Mouse (Mus musculus) lung, postnatal 0 days (tissue): ENCODE data around the gene Ephb4. TPM values are rescaled to one million over a fixed set of nuclear protein-coding genes. Genes with fewer than 3 reads are reported as not detected.

Experiments used
- ATAC-seq: fragments of 200-750 bp; cut with Nextera tagmentation; 2 replicates; pipeline ENCODE4 v1.8.0; 2017; ENCODE audit warnings: moderate library complexity
- DNase-seq: peaks from one replicate; pipeline ENCODE4 v3.0.0-alpha.2; 2016; ENCODE audit warnings: low spot score
- H3K27ac ChIP-seq: fragments of 300-500 bp; sonication (generic); 2 replicates; pipeline ENCODE4 v1.5.1; 2014; ENCODE audit warnings: antibody characterized with exemption, mild to moderate bottlenecking, low read length, mixed read lengths
- H3K27me3 ChIP-seq: fragments of 300-500 bp; sonication (generic); replicated peaks from 2 replicates; pipeline ENCODE4 v1.6.1; 2014; ENCODE audit warnings: low read length, mixed read lengths; ENCODE audit not compliant: insufficient read depth
- H3K36me3 ChIP-seq: fragments of 300-500 bp; sonication (generic); 2 replicates; pipeline ENCODE4 v1.6.1; 2014; ENCODE audit warnings: low read length, mixed read lengths; ENCODE audit not compliant: insufficient read depth
- H3K4me1 ChIP-seq: fragments of 300-500 bp; sonication (generic); 2 replicates; pipeline ENCODE4 v1.6.1; 2014; ENCODE audit warnings: antibody characterized with exemption, low read depth, low read length, mixed read lengths; ENCODE audit not compliant: insufficient read depth
- H3K4me2 ChIP-seq: fragments of 300-500 bp; sonication (generic); replicated peaks from 2 replicates; pipeline ENCODE4 v1.6.1; 2014; ENCODE audit warnings: low read depth, mild to moderate bottlenecking, low read length, moderate library complexity, mixed read lengths
- H3K4me3 ChIP-seq: fragments of 300-500 bp; sonication (generic); 2 replicates; pipeline ENCODE4 v1.5.1; 2014; ENCODE audit warnings: low read depth, low read length
- H3K9ac ChIP-seq: fragments of 300-500 bp; sonication (generic); replicated peaks from 2 replicates; pipeline ENCODE4 v1.6.1; 2014; ENCODE audit warnings: low read depth, mild to moderate bottlenecking
- H3K9me3 ChIP-seq: fragments of 300-500 bp; sonication (generic); 2 replicates; pipeline ENCODE4 v1.6.1; 2016; ENCODE audit warnings: low read length, mixed read lengths
- CTCF ChIP-seq: IDR thresholded peaks from 2 replicates; pipeline ENCODE4 v1.5.1; 2016; ENCODE audit warnings: antibody characterized with exemption, mild to moderate bottlenecking
- EP300 ChIP-seq: IDR thresholded peaks from 2 replicates; pipeline ENCODE4 v1.6.1; 2016; ENCODE audit warnings: antibody characterized with exemption, mild to moderate bottlenecking, control low read depth
- WGBS: fragments of 180-500 bp; shearing (Covaris S2); extraction: QIAGEN DNeasy Blood & Tissue Kit; methylation state at CpG from one replicate; pipeline ENCODE4 v1.1.7; 2014; 5-methylcytosine and 5-hydroxymethylcytosine counted together
- polyA plus RNA-seq: library from polyadenylated mRNA; unstranded; fragments of >200 nt; fragmentation: Nextera tagmentation; extraction: Ambion mirVana; gene quantifications from 2 replicates; pipeline ENCODE4 v1.2.1, GENCODE M21; 2015

The Ephb4 gene
- polyA plus RNA-seq, 1 experiment from 2014 or later = 30.9 TPM

- whole genome bisulfite sequencing = under 1% methylated on average over 44 of the region's 44 CpGs
- no peaks in the 10 kb centered on the region for H3K9me3 ChIP-seq
- ATAC-seq = peak; percentile 94
Measured at GRCm38 (mm10) chr5:137333512-137334174, 16.3 kb upstream of the Ephb4 start, which contains the start of gene Slc12a9. Gene Slc12a9, minus strand, starts transcription at chr5:137333597.

GRCm38 (mm10) chr5:137334317-137334716 is 15.6 kb upstream of the Ephb4 start:
- H3K9ac ChIP-seq = no peak overlapping the region
- H3K4me3 ChIP-seq = 0 out of 2 replicates have a peak overlapping the region, but pooled peaks have one; percentile 53
- TF ChIP-seq EP300 = no peak
- no peak for TF ChIP-seq CTCF
- no peaks in the 10 kb centered on the region for H3K36me3 ChIP-seq
- no peaks in the 10 kb centered on the region for H3K27me3 ChIP-seq
- WGBS = 40% methylated on average over 10 of the region's 10 CpGs
- H3K4me2 ChIP-seq = peak overlapping the region; percentile 80; the same call in 1 of the 2 replicates
- H3K27ac ChIP-seq = peak overlapping the region; percentile 5; the same call in 1 of the 2 replicates
- no peaks in the 10 kb centered on the region for H3K9me3 ChIP-seq
- H3K4me1 ChIP-seq = 0 out of 2 replicates have a peak, but pooled peaks cover 2% of the 10 kb centered on the region
- no peak for DNase-seq
- ATAC-seq = no peak

More at GRCm38 (mm10) chr5:137333512-137334174, 16.3 kb upstream of the Ephb4 start, which contains the start of gene Slc12a9:
- no peaks in the 10 kb centered on the region for H3K27me3 ChIP-seq
- H3K27ac ChIP-seq = peak within 1 kb of the TSS; percentile 40; the same call in 1 of the 2 replicates
- peak within 1 kb of the TSS; percentile 80 for H3K4me2 ChIP-seq
- H3K9ac ChIP-seq = peak within 1 kb of the TSS; percentile 65
- DNase-seq = peak; percentile 97
- 0 out of 2 replicates have a peak, but pooled peaks cover 2% of the 10 kb centered on the region for H3K4me1 ChIP-seq
- no peaks in the 10 kb centered on the region for H3K36me3 ChIP-seq
- peak within 1 kb of the TSS; percentile 53 for H3K4me3 ChIP-seq
- TF ChIP-seq EP300 = no peak
- peak; percentile 87 for TF ChIP-seq CTCF

GRCm38 (mm10) chr5:137335066-137335465 is 14.8 kb upstream of the Ephb4 start:
- H3K36me3 ChIP-seq = no peaks in the 10 kb centered on the region
- H3K9me3 ChIP-seq = no peaks in the 10 kb centered on the region
- no peak for TF ChIP-seq EP300
- TF ChIP-seq CTCF = no peak
- no peak overlapping the region for H3K4me3 ChIP-seq
- no peak overlapping the region for H3K4me2 ChIP-seq
- H3K27ac ChIP-seq = no peak overlapping the region
- WGBS = 76% methylated on average over 6 of the region's 6 CpGs
- DNase-seq (no peak), ATAC-seq (no peak)
- no peak overlapping the region for H3K9ac ChIP-seq
- H3K27me3 ChIP-seq = no peaks in the 10 kb centered on the region
- peaks cover 2% of the 10 kb centered on the region; the same call in 1 of the 2 replicates for H3K4me1 ChIP-seq

- no peak for ATAC-seq
- Histone ChIP-seq H3K4me1 (peaks cover 2% of the 10 kb centered on the region; the same call in 1 of the 2 replicates), H3K36me3 (no peaks in the 10 kb centered on the region), H3K9ac (no peak overlapping the region), H3K4me2 (no peak overlapping the region), H3K9me3 (no peaks in the 10 kb centered on the region), H3K4me3 (no peak overlapping the region), H3K27ac (no peak overlapping the region), H3K27me3 (no peaks in the 10 kb centered on the region)
- 50% methylated on average over 8 of the region's 8 CpGs for WGBS
- TF ChIP-seq EP300 (no peak), CTCF (no peak)
- no peak for DNase-seq
Measured at GRCm38 (mm10) chr5:137337190-137337589, 12.7 kb upstream of the Ephb4 start.

- WGBS = under 1% methylated on average over 19 of the region's 19 CpGs
- Histone ChIP-seq H3K36me3 (no peaks in the 10 kb centered on the region), H3K4me2 (peak overlapping the region; percentile 63), H3K27me3 (no peaks in the 10 kb centered on the region), H3K4me1 (no peaks in the 10 kb centered on the region; the same call in 1 of the 2 replicates), H3K9ac (peak overlapping the region; percentile 41), H3K9me3 (no peaks in the 10 kb centered on the region), H3K27ac (peak overlapping the region; percentile 91), H3K4me3 (peak overlapping the region; percentile 38)
- ATAC-seq (peak; percentile 82), DNase-seq (peak; percentile 97)
- no peak for TF ChIP-seq EP300
- TF ChIP-seq CTCF = no peak
Measured at GRCm38 (mm10) chr5:137338256-137338655, 11.7 kb upstream of the Ephb4 start.

- Histone ChIP-seq H3K9me3 (no peaks in the 10 kb centered on the region), H3K4me2 (peak overlapping the region; percentile 63), H3K27me3 (no peaks in the 10 kb centered on the region), H3K27ac (peak overlapping the region; percentile 91), H3K9ac (peak overlapping the region; percentile 41), H3K36me3 (no peaks in the 10 kb centered on the region), H3K4me3 (peak overlapping the region; percentile 38), H3K4me1 (no peaks in the 10 kb centered on the region; the same call in 1 of the 2 replicates)
- no peak for TF ChIP-seq CTCF
- TF ChIP-seq EP300 = peak; percentile 73; the same call in 1 of the 2 replicates
- WGBS = 2% methylated on average over 11 of the region's 11 CpGs
- ATAC-seq (peak; percentile 61), DNase-seq (peak; percentile 88)
Measured at GRCm38 (mm10) chr5:137338663-137339289, 11.1 kb upstream of the Ephb4 start.
